ENCODE assay signal across 34 mouse cellular contexts in genomic region chr2:114095348-114095747, GRCm38 (mm10). TPM values are rescaled to one million over a fixed set of nuclear protein-coding genes. Genes with fewer than 3 reads are reported as not detected.
DNase-seq lines count a peak whose midpoint lies in the region; ATAC-seq and TF ChIP-seq lines count a peak whose summit lies in the region.
"Had no signal": no experiment of that assay in that cellular context is flagged by ENCODE, and none has a peak within 500 bp of the region (broad histone marks: within the 10 kb centered on the region; RNA-seq: fewer than 3 reads in every experiment).

No protein-coding gene starts in this region.

- H3K4me1 ChIP-seq in kidney, embryonic 15.5 days, result no peaks in the 10 kb centered on the region
- H3K4me1 ChIP-seq: embryonic facial prominence, embryonic 10.5 days; forebrain, embryonic 10.5 days; forebrain, embryonic 13.5 days; heart, embryonic 15.5 days; hindbrain, embryonic 15.5 days; intestine, embryonic 15.5 days had no signal

- no peak overlapping the region for H3K27ac ChIP-seq in left cerebral cortex, adult 2 months
- H3K27ac ChIP-seq in kidney, embryonic 15.5 days, result no peak overlapping the region
- H3K27ac ChIP-seq: embryonic facial prominence, embryonic 10.5 days; embryonic facial prominence, embryonic 13.5 days; forebrain, embryonic 10.5 days; forebrain, embryonic 13.5 days; gastrocnemius, adult 2 months; heart, embryonic 15.5 days; hindbrain, embryonic 15.5 days; intestine, embryonic 15.5 days had no signal

- no peak overlapping the region for H3K4me3 ChIP-seq in left cerebral cortex, adult 2 months
- H3K4me3 ChIP-seq in kidney, embryonic 15.5 days (replicated peaks), result no peak overlapping the region
- H3K4me3 ChIP-seq: embryonic facial prominence, embryonic 10.5 days; embryonic facial prominence, embryonic 13.5 days; forebrain, embryonic 10.5 days; forebrain, embryonic 13.5 days; gastrocnemius, adult 2 months; heart, embryonic 12.5 days; heart, embryonic 15.5 days; hindbrain, embryonic 15.5 days; intestine, embryonic 15.5 days had no signal

- H3K27me3 ChIP-seq in kidney, embryonic 15.5 days, result no peaks in the 10 kb centered on the region
- H3K27me3 ChIP-seq: CH12.LX; embryonic facial prominence, embryonic 13.5 days; forebrain, embryonic 13.5 days; heart, embryonic 12.5 days; heart, embryonic 15.5 days; hindbrain, embryonic 15.5 days; intestine, embryonic 15.5 days; Patski had no signal

- intact Hi-C loops in left cerebral cortex, postnatal 36 days (cut with DNase I), result no loop called here
- intact Hi-C loops in left cerebral cortex, adult 2 months (cut with DNase I), result loop anchor here (1.0 kb wide), 1 partner anchor 17 kb away; no protein-coding TSS in a partner anchor

- no peak for ATAC-seq in inflammation-experienced regulatory T-cells, adult 6 months
- ATAC-seq in kidney, embryonic 15.5 days (replicated peaks; ENCODE audit: low FRiP score), result no peak
- ATAC-seq: forebrain, embryonic 13.5 days; forebrain, embryonic 16.5 days; intestine, embryonic 15.5 days had no signal

- no peaks in the 10 kb centered on the region for H3K9me3 ChIP-seq in kidney, embryonic 15.5 days (replicated peaks)
- H3K9me3 ChIP-seq: embryonic facial prominence, embryonic 10.5 days; embryonic facial prominence, embryonic 13.5 days; forebrain, embryonic 10.5 days; forebrain, embryonic 13.5 days; G1E; heart, embryonic 12.5 days; heart, embryonic 15.5 days; hindbrain, embryonic 15.5 days; intestine, embryonic 15.5 days had no signal

- H3K36me3 ChIP-seq in kidney, embryonic 15.5 days, result peaks cover 16% of the 10 kb centered on the region
- H3K36me3 ChIP-seq: heart, embryonic 15.5 days had no signal

- peak; percentile 28 to 66 for DNase-seq in frontal cortex, adult 2 months (ENCODE audit: extremely low spot score in 1 of 2, low spot score in 1 of 2)
- no peak for DNase-seq in frontal cortex, postnatal 14 days (ENCODE audit: low spot score in 2 of 2)
- DNase-seq in left cerebral cortex, postnatal 36 days (ENCODE audit: low spot score in 2 of 2), result peak; percentile 19 to 24
- no peak for DNase-seq in left cerebral cortex, adult 2 months (ENCODE audit: extremely low spot score in 1 of 2, low spot score in 2 of 2)
- peak; percentile 73 for DNase-seq in brain, adult 2 months (ENCODE audit: low read depth, low spot score)
- peak; percentile 30 to 40 for DNase-seq in right cerebral cortex, postnatal 10 days (ENCODE audit: low spot score in 2 of 2)
- DNase-seq: adrenal gland, postnatal 10 days; adrenal gland, postnatal 36 days; B cell, adult 2 months; cerebellum, adult 11-12 months; cerebellum, adult 8-10 months; cerebellum, postnatal 10 days; cerebellum, postnatal 36 days; embryo, embryonic 11 days; gastrocnemius, adult 2 months; gastrocnemius, postnatal 14 days; heart, adult 18-20 months; heart, postnatal 10 days; heart, postnatal 4 days had no signal

- H3K9ac ChIP-seq in kidney, embryonic 15.5 days, result no peak overlapping the region
- H3K9ac ChIP-seq: embryonic facial prominence, embryonic 13.5 days; forebrain, embryonic 13.5 days; heart, embryonic 12.5 days; heart, embryonic 15.5 days; hindbrain, embryonic 15.5 days; intestine, embryonic 15.5 days had no signal

- H3K4me2 ChIP-seq in kidney, embryonic 15.5 days, result no peak overlapping the region
- H3K4me2 ChIP-seq: embryonic facial prominence, embryonic 13.5 days; forebrain, embryonic 13.5 days; heart, embryonic 12.5 days; heart, embryonic 15.5 days; hindbrain, embryonic 15.5 days; intestine, embryonic 15.5 days had no signal

- 74% methylated on average over 5 of the region's 5 CpGs for WGBS in kidney, embryonic 15.5 days

- TF ChIP-seq CTCF in left cerebral cortex, adult 2 months (IDR thresholded peaks at IDR 0.05), result no peak

RNA-seq across cellular contexts. Expression of gene Actc1, which starts 42.0 kb away (rescaled TPM):
- 0.08 TPM in 1 of 2 replicates, not detected in the other for polyA plus RNA-seq in frontal cortex, adult 2 months (2012; rRNA removed)
- total RNA-seq in left cerebral cortex, postnatal 36 days (2021), result not detected
- not detected for total RNA-seq in left cerebral cortex, adult 2 months (2021)
- polyA plus RNA-seq in inflammation-experienced regulatory T-cells, adult 6 months (2017; shearing (Covaris generic)), result not detected
- polyA plus RNA-seq in kidney, embryonic 15.5 days (2015; fragmentation: Nextera tagmentation; extraction: Ambion mirVana), result 101 and 151 TPM in 2 replicates
- total RNA-seq: adrenal gland, adult 18-20 months; adrenal gland, postnatal 36 days; CH12.LX; G1E had no signal
- polyA plus RNA-seq: G1E, Patski had no signal

Comparison
In these comparisons a context has a peak if more than half of its experiments do, and no peak if none do; other contexts are left out.
1. DNase-seq: peak in frontal cortex, adult 2 months (2 of 2), left cerebral cortex, postnatal 36 days (2 of 2), brain, adult 2 months (single experiment) and right cerebral cortex, postnatal 10 days (2 of 2); none in frontal cortex, postnatal 14 days (0 of 2) and left cerebral cortex, adult 2 months (0 of 2).
2. RNA of gene Actc1, which starts 42.0 kb away (polyA plus RNA-seq): 101 to 151 TPM in kidney, embryonic 15.5 days; 0.08 TPM in frontal cortex, adult 2 months and not detected in inflammation-experienced regulatory T-cells, adult 6 months; every median in the first group is over 10 times any median in the second.